Mouse (Mus musculus): ENCODE measurements at regions not wholly inside any gene's neighbourhood (a gene's known extent, or its start where the extent isn't known, plus 50 kb on each side); places are given as distances from the start of the nearest gene placed in this dataset.

- TF ChIP-seq POLR2A (IDR thresholded peaks at IDR 0.05; ENCODE audit: low read depth, low read length) (no peak), CTCF (conservative IDR thresholded peaks at IDR 0.05; ENCODE audit: insufficient read depth, insufficient read length, low read depth, low read length) (no peak)
Observed at GRCm38 (mm10) chr6:50804477-50805005, 150.3 kb upstream of the Npvf start.

Data from kidney, adult 2 months (tissue).